Mouse (Mus musculus): ENCODE measurements around the gene Cbwd1.
"Not testable (repeated sequence)": the region's sequence is repeated elsewhere in the genome, so short reads cannot be mapped to it uniquely, and the experiment has no call there.

Cbwd1 gene

DNA sequence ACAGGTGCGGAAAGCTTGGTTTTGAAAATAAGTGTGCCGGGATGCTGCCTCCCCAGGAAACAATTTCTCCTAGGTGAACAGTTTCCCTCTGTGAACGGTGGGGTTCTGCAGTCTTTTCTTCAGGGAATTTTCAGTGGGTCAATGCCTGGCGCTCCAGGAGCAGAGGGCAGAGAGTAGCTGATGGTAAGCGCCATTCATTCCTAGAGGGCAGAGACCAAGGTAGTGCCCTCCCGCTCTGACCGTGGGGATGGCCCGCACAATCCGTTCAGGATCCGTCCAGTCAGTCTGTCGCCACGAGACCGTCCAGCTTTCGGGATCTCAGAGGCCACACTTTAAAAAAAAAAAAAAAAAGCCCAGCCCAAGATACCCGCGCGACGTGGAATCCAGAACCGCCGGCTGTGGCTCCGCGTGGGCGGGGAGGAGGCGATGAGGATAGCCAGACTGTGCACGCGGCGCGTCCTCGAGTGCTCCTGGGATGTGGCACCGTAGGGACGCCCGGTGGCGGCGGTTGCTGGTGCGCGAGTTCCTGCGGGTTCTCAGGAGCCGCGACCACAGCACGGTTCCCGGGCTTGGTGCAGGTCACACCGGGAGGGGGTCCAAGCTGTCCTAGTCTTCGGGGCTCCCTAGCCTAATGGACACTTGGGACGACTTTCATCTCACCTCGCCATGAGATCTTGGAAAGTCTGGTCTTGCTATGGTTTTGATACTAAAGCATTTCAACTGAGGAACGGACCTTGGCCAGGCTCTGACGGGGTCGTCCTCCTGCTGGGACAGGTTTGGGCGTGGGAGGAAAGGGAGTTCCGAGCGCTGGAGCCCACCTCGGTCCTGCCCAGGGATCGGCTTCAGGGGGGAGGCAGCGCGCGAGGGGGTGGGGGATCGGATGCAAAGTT, 64.2 kb downstream of the Cbwd1 start:
- peak; percentile 22 for DNase-seq (ENCODE audit: extremely low spot score)

GRCm38 (mm10) chr19:24896536-24896935, 64.9 kb downstream of the Cbwd1 start:
- no peak for DNase-seq (ENCODE audit: extremely low spot score)

DNA sequence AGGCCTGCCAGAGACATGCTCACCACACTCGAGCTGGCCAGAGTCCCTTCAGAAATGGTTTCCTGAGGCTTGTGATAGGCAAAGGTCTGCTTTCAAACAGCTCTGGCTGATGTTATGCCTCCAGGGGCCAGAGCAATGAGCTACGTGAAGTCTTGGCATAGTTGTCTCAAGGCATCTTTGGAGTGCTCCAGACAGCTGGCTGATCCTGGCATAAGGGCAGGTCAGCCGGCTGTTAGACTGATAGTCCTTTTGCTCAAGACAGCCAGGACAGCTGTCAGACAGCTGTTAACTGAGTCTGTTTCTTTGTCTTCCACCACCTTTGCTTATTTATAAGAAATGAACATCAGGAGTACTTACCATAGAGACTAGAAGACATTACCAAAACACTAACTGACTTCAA, 74.5 kb downstream of the Cbwd1 start:
- DNase-seq (ENCODE audit: extremely low spot score), result no peak

GRCm38 (mm10) chr19:24885504-24885903, 75.9 kb downstream of the Cbwd1 start:
- peak; percentile 68 for DNase-seq (ENCODE audit: extremely low spot score)

- no peak for DNase-seq (ENCODE audit: extremely low spot score)
Observed at GRCm38 (mm10) chr19:24881237-24881636, 80.2 kb downstream of the Cbwd1 start.

DNA sequence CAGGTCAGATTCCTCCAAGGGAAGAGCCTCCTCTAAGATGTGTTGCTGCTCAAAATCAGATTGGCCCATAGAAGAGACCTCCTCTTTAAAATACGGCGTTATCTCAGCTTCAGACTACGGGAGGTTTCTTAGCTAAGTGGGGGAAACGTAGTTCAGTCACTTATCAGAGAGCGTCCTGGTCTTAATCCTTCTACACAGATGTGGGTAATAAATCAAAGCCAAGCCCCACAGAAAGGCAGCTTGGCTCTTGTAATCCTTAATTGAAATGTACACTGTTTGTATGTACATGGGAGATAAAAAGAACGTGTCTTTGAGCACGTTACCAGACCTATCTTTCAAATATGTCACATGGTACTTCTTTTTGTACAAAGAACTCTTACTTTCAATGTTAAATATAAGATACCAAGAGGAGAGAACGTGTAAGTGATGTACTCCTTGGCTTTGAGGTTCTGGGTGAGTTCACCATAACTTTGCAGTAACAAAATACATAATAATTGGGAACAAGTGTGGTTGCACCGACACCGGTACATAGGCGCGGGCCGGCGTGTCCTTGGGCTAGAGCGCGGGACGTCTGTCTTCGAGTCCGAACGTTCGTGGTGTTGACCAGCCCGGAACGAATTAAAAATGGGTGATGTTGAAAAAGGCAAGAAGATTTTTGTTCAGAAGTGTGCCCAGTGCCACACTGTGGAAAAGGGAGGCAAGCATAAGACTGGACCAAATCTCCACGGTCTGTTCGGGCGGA, 86.1 kb downstream of the Cbwd1 start, which contains the start of gene Gm10053:
Gene Gm10053 (plus strand): TSS at position 558 of the 742 bp plus-strand sequence.
- DNase-seq (ENCODE audit: extremely low spot score), result not testable (repeated sequence)

GRCm38 (mm10) chr19:24873873-24874272, 87.5 kb downstream of the Cbwd1 start:
- no peak for DNase-seq (ENCODE audit: extremely low spot score)

GRCm38 (mm10) chr19:24871037-24871635, 90.3 kb downstream of the Cbwd1 start:
- DNase-seq (ENCODE audit: extremely low spot score), result peak; percentile 81

Measured in embryo, embryonic 9.5 days (tissue).